Mouse (Mus musculus) intestine, postnatal 0 days (tissue): ENCODE results near the gene Tgfb3. TPM values are rescaled to one million over a fixed set of nuclear protein-coding genes. Genes with fewer than 3 reads are reported as not detected.
A peak's percentile ranks its signal among the peaks of the same experiment; 100 is the strongest.

ENCODE experiments used
- ATAC-seq: fragments of 200-750 bp; cut with Nextera tagmentation; 2 replicates; pipeline ENCODE4 v1.8.0; 2017; ENCODE audit warnings: mild to moderate bottlenecking, moderate TSS enrichment, moderate library complexity
- H3K27ac ChIP-seq: fragments of 300-500 bp; sonication (generic); 2 replicates; pipeline ENCODE4 v1.5.1; 2014; ENCODE audit warnings: mild to moderate bottlenecking, low read depth, low read length, moderate library complexity
- H3K27me3 ChIP-seq: fragments of 300-500 bp; sonication (generic); replicated peaks from 2 replicates; pipeline ENCODE4 v1.6.1; 2014; ENCODE audit warnings: low read length, mixed read lengths; ENCODE audit not compliant: control insufficient read depth, insufficient read depth
- H3K36me3 ChIP-seq: fragments of 300-500 bp; sonication (generic); 2 replicates; pipeline ENCODE4 v1.6.1; 2014; ENCODE audit warnings: mild to moderate bottlenecking, moderate library complexity; ENCODE audit not compliant: control insufficient read depth, insufficient read depth
- H3K4me1 ChIP-seq: fragments of 300-500 bp; sonication (generic); replicated peaks from 2 replicates; pipeline ENCODE4 v1.6.1; 2014; ENCODE audit warnings: antibody characterized with exemption, low read length, mixed read lengths; ENCODE audit not compliant: control insufficient read depth, insufficient read depth
- H3K4me2 ChIP-seq: fragments of 300-500 bp; sonication (generic); replicated peaks from 2 replicates; pipeline ENCODE4 v1.6.1; 2014; ENCODE audit warnings: low read depth, mild to moderate bottlenecking, moderate library complexity
- H3K4me3 ChIP-seq: fragments of 300-500 bp; sonication (generic); 2 replicates; pipeline ENCODE4 v1.5.1; 2014; ENCODE audit warnings: low read depth, low read length
- H3K9ac ChIP-seq: fragments of 300-500 bp; sonication (generic); 2 replicates; pipeline ENCODE4 v1.6.1; 2014; ENCODE audit warnings: mild to moderate bottlenecking, low read depth, low read length
- H3K9me3 ChIP-seq: fragments of 300-500 bp; sonication (generic); 2 replicates; pipeline ENCODE4 v1.6.1; 2016; ENCODE audit warnings: mixed run types; ENCODE audit not compliant: control insufficient read depth
- CTCF ChIP-seq: sonication (generic); IDR thresholded peaks from 2 replicates; pipeline ENCODE4 v1.5.1; 2016; ENCODE audit warnings: low read depth, mild to moderate bottlenecking, control low read depth, antibody characterized with exemption, moderate library complexity
- WGBS: fragments of 180-500 bp; shearing (Covaris S2); extraction: QIAGEN DNeasy Blood & Tissue Kit; methylation state at CpG from one replicate; pipeline ENCODE4 v1.1.7; 2014; 5-methylcytosine and 5-hydroxymethylcytosine counted together
- polyA plus RNA-seq: library from polyadenylated mRNA; unstranded; fragments of >200 nt; fragmentation: Nextera tagmentation; extraction: Ambion mirVana; gene quantifications from 2 replicates; pipeline ENCODE4 v1.2.1, GENCODE M21; 2015

Tgfb3 gene
- polyA plus RNA-seq, 1 experiment from 2014 or later, result 8.5 TPM

GRCm38 (mm10) chr12:86107645-86108044 lies 28.8 kb upstream of the Tgfb3 start:
- H3K4me1 ChIP-seq, result 0 out of 2 replicates have a peak, but pooled peaks cover 2% of the 10 kb centered on the region

DNA sequence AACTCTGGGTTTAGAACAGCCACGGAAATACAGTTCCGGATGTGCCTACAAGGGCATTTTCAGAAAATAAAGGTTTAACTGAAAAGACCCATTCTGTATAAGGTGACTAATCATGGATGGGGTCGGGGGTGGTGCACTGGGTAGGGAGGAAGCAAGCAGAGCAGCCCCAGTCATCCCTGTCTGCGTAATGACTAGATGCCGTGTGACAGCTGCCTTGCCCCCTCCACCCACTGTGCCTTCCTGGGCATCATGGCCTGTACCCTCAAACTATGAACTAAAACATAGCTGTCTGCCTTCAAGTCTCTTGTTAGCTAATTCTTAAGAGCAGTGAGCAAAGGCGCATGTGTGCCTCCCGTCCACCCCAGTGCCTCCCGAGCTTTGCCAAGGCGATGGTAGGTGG lies 27.2 kb upstream of the Tgfb3 start:
- no peak for TF ChIP-seq CTCF
- Histone ChIP-seq H3K4me1 (0 out of 2 replicates have a peak, but pooled peaks cover 2% of the 10 kb centered on the region), H3K36me3 (no peaks in the 10 kb centered on the region), H3K27ac (no peak overlapping the region), H3K9me3 (no peaks in the 10 kb centered on the region), H3K4me2 (no peak overlapping the region), H3K9ac (no peak overlapping the region), H3K27me3 (no peaks in the 10 kb centered on the region), H3K4me3 (no peak overlapping the region)
- no peak for ATAC-seq
- 91% methylated on average over 9 of the region's 9 CpGs for WGBS

More at GRCm38 (mm10) chr12:86107645-86108044, 28.8 kb upstream of the Tgfb3 start:
- Histone ChIP-seq H3K27ac (no peak overlapping the region), H3K36me3 (peaks cover 11% of the 10 kb centered on the region; the same call in 1 of the 2 replicates), H3K27me3 (no peaks in the 10 kb centered on the region), H3K4me2 (no peak overlapping the region), H3K4me3 (no peak overlapping the region), H3K9ac (no peak overlapping the region), H3K9me3 (no peaks in the 10 kb centered on the region)
- ATAC-seq, result no peak
- WGBS, result 79% methylated on average over 7 of the region's 7 CpGs
- TF ChIP-seq CTCF, result no peak

- H3K9me3 ChIP-seq, result no peaks in the 10 kb centered on the region
- WGBS, result 85% methylated on average over 6 of the region's 10 CpGs
- no peak for ATAC-seq
- 0 out of 2 replicates have a peak, but pooled peaks cover 2% of the 10 kb centered on the region for H3K4me1 ChIP-seq
- no peaks in the 10 kb centered on the region for H3K36me3 ChIP-seq
- no peak overlapping the region for H3K4me3 ChIP-seq
- H3K27me3 ChIP-seq, result no peaks in the 10 kb centered on the region
- H3K4me2 ChIP-seq, result no peak overlapping the region
- TF ChIP-seq CTCF, result no peak
- H3K9ac ChIP-seq, result no peak overlapping the region
- no peak overlapping the region for H3K27ac ChIP-seq
These were observed 26.7 kb upstream of the Tgfb3 start for GRCm38 (mm10) chr12:86105546-86105945.

DNA sequence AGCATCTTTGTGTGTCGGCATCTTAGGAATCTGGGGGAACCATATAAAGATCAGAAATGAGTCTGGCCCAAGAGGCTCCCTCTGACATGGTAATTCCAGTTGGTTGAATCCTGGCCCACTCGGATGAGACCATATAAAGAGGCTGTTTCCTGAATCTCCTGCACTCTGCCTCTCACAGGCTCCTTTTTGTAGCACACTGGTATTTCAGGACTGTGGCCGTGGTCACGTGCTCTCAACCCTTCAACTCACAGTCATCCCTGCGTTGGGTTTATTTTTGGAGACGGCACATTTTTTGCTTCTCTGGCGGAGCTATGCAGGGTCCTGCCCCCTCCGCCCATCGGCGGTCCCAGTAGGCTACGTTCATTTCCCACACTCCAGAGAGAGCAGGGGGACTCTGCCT lies 25.5 kb upstream of the Tgfb3 start:
- ATAC-seq, result peak; percentile 40
- Histone ChIP-seq H3K4me2 (no peak overlapping the region), H3K27me3 (no peaks in the 10 kb centered on the region), H3K9me3 (no peaks in the 10 kb centered on the region), H3K9ac (no peak overlapping the region), H3K27ac (0 out of 2 replicates have a peak overlapping the region, but pooled peaks have one; percentile 41), H3K36me3 (no peaks in the 10 kb centered on the region), H3K4me3 (no peak overlapping the region), H3K4me1 (0 out of 2 replicates have a peak, but pooled peaks cover 2% of the 10 kb centered on the region)
- no peak for TF ChIP-seq CTCF
- 69% methylated on average over 11 of the region's 11 CpGs for WGBS

- 0 out of 2 replicates have a peak overlapping the region, but pooled peaks have one; percentile 41 for H3K27ac ChIP-seq
These were observed 25.0 kb upstream of the Tgfb3 start for GRCm38 (mm10) chr12:86103852-86104251.

GRCm38 (mm10) chr12:86103391-86103790 lies 24.6 kb upstream of the Tgfb3 start:
- no peaks in the 10 kb centered on the region for H3K36me3 ChIP-seq
- no peak for ATAC-seq
- 59% methylated on average over 11 of the region's 11 CpGs for WGBS
- no peaks in the 10 kb centered on the region for H3K9me3 ChIP-seq
- no peaks in the 10 kb centered on the region for H3K27me3 ChIP-seq
- H3K4me2 ChIP-seq, result no peak overlapping the region
- H3K4me1 ChIP-seq, result 0 out of 2 replicates have a peak, but pooled peaks cover 2% of the 10 kb centered on the region
- no peak overlapping the region for H3K4me3 ChIP-seq
- H3K27ac ChIP-seq, result 0 out of 2 replicates have a peak overlapping the region, but pooled peaks have one; percentile 41
- no peak overlapping the region for H3K9ac ChIP-seq
- TF ChIP-seq CTCF, result no peak

More at GRCm38 (mm10) chr12:86103852-86104251, 25.0 kb upstream of the Tgfb3 start:
- H3K4me1 ChIP-seq, result 0 out of 2 replicates have a peak, but pooled peaks cover 2% of the 10 kb centered on the region
- no peaks in the 10 kb centered on the region for H3K27me3 ChIP-seq
- no peaks in the 10 kb centered on the region for H3K9me3 ChIP-seq
- H3K9ac ChIP-seq, result no peak overlapping the region
- WGBS, result 20% methylated on average over 8 of the region's 8 CpGs
- no peak overlapping the region for H3K4me2 ChIP-seq
- H3K4me3 ChIP-seq, result no peak overlapping the region
- ATAC-seq, result no peak
- TF ChIP-seq CTCF, result no peak
- H3K36me3 ChIP-seq, result no peaks in the 10 kb centered on the region
